Mouse (Mus musculus): ENCODE data around the gene Gne. TPM values are rescaled to one million over a fixed set of nuclear protein-coding genes. Genes with fewer than 3 reads are reported as not detected.
A peak's percentile ranks its signal among the peaks of the same experiment; 100 is the strongest.
"Not testable (repeated sequence)": the region's sequence is repeated elsewhere in the genome, so short reads cannot be mapped to it uniquely, and the experiment has no call there.

Gene Gne
- total RNA-seq, 2 experiments from 2014 or later: 32.9 to 36.3 TPM

DNA sequence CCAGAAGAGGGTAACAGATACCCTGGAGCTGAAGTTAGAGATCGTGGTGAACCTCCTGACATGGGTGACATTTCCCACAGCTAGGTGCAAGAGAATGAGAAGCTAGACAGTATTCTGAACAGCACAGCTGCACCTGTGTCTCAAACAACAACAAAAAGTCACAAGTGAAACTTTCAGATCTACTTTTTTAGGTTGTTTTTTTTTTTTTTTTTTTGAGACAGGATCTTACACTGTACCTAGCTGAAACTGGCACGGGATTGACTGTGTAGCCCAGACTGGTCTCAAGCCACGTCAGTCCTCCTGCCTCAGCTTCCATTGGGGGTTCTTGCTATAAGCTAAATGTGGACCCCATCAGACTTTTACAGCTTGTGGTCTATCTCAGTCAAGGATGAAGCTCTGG lies 10.2 kb downstream of the Gne start:
- ATAC-seq (replicated peaks; ENCODE audit: poor library complexity, severe bottlenecking): no peak

DNA sequence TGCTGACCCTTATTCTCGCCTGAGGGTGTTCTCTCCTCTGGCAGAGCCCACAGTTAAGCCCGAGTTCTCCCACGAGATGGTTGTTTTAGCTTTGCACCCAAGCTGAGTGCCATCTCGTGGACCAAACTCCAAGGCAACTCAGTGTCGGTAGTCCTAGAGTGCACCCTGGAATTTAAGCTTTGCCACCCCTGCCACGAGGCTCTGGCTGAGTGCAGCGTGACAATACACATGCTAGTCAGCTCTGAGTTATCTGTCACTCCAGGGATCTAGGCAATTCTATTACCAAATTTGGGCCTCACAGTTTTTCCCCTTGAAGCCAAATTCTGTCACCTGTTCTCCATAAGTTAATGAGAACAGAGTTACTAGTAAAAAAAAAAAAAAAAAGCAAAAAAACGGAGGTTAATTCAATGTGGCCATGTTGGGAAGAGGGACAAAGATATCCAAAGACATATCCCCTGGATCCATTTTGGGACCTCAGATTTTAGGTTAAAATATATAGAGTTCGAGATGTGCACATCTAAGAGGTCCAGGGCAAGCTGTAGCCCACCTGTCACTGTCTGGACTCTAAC lies 11.0 kb downstream of the Gne start:
- no peak; the same call in 1 of the 2 replicates for ATAC-seq (replicated peaks; ENCODE audit: poor library complexity, severe bottlenecking)

DNA sequence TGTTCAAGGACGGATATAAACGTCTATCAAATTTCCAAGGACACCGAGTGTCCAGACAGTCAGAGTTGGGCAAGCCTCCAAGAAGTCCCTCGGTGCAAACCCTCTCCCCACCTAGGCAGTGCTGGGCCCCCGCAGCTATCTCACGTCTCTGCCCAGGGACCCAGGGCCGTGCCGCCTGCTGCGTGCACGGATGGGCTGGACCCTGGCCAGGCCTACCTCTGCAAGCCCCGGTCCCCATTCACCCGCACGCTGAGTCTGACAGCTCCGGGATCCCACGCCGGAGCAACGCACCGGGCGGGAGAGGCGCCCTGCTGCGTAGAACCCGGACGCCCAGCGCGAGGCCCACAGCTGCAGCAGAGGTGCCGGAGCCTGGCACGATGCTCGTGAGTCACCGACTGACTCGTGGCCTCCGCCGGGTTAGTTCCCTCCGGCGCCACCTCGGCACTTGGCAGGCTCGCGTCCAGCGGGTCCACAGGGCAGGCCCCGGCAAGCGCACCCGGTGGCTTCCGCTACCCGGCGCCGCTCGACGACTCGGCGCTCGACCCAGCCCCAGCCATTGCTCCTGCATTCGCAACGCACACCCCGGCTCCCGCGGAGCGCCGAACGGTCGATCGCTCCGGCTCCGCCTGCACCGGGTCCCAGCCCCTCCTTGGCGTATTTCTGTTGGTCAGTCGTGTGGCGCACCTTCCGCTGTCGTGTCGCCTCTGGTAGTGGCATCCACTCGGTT lies 11.7 kb downstream of the Gne start:
- peak; percentile 91 for ATAC-seq (replicated peaks; ENCODE audit: poor library complexity, severe bottlenecking)

DNA sequence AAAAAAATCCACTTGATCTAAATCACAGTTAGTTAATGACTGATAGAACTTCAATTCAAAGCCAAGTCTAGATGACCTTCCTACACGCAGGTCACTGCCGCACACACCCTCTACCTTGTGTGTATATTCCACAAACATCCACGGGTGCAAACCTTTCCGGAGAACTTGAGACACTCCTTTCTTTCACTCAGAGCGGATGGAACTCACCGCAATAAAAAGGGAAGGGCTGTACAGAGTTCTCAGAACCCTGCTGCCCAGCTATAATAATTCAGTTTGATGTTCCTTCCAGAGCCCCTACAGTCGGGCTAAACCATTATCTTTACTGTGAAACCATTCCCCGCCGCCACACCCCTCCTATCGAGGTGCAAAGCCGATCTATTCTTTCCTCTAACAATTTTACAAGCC lies 12.2 kb downstream of the Gne start:
- peak; percentile 45 for ATAC-seq (replicated peaks; ENCODE audit: poor library complexity, severe bottlenecking)

DNA sequence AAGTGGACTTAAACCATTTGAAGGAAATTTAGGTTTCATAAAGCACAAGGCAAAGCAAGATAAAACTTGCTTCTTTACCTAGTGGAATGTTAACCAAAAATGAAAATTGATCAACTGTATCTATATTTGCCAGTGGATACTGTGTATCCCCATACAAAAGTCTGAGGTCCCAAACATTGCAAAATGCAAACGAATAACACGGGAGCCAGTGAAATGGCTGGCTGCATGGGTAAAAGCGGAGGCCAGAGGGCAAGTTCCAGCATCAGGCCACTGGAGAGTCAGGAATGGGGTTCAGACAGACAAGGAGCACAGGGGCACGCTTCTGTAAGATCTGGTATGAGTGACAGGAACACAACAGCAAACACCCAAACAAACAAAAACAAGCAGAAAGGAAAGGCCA lies 13.3 kb downstream of the Gne start:
- no peak for ATAC-seq (replicated peaks; ENCODE audit: poor library complexity, severe bottlenecking)

DNA sequence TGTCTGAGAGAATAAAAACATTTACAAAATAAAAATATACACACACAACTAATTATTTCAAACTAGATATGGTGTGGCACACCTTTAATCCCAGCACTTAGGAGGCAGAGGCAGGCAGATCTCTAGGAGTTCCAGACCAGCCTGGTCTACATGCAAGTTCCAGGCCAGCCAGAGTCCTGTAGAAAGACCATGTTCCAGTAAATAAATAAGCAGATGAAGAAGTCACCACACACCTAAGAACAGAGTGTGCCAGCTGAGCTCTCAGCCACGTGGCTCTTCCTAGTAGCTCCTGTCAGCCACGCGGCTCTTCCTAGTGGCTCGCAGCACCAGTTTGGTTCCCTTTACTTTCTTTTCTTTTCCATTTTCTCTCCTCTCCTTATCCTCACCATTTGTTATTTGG lies 14.6 kb downstream of the Gne start:
- ATAC-seq (replicated peaks; ENCODE audit: poor library complexity, severe bottlenecking): no peak

DNA sequence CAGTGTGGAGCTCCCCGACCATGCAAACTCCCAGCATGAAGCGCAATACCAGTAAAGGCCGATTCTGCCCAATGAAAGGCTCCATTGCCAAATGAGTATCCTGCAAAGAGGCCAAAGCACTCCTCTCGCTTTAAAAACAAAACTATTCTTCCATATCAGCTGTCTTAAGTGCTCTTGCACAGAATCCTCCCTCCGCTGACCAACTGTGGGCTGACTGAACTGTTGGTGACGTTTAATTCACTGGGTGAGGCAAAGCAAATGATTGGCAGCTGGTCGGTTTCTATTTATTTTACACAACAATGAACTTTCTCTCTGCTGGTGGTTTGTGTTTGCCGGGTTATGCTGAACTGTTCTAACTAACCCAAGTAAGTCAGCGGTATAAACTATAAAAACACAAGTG lies 15.2 kb downstream of the Gne start:
- no peak for ATAC-seq (replicated peaks; ENCODE audit: poor library complexity, severe bottlenecking)

DNA sequence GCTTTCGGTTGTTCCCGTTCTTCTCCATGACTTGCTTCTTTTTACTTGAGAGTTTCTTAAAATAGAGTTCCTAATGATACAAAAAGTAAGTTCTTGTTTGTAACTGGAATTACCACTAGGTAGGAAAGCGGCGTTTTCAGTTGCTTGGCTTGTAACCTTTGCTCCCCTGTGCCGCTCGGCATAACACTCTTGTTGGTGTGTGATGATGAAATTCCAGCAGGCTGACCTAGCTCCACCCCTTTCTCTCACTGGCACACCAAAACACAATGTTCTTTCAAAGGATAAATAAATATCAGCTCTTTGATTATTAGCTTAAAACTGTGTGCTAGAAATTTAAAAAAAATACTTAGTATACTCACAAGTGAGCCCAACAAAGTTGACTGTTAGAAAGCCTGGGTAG lies 17.1 kb downstream of the Gne start:
- ATAC-seq (replicated peaks; ENCODE audit: poor library complexity, severe bottlenecking): no peak

DNA sequence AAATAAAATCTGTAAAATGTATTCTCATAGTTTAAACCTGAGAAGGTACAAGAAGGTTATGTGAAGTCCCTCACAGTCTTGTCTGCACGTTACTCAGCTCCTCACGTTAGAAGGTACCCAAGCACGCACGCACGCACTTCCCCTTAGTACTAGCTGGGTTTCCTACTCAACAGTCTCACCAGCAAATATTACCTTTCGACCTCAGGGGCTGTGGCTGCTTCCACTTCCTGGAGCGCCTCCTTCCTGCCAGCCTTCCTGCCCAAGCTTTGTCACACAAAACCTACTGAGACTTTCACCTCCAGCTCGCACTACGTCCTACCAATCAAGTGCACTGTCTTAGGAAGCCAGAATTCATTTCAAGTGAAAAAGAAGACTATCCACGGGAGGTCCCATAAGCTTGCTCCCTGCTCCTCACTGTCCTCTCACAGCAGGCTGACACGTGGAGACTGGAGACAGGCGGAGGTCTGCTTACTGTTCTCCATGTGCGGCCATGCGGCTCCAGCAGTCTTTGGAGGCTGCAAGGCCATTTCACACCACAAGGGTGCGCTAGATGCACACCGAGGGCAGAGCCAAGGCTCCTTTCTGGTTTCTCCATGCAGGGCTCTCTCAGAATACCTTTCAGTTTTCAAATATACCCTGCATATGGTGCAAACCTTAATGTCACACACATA lies 18.5 kb downstream of the Gne start:
- peak; percentile 83 for ATAC-seq (replicated peaks; ENCODE audit: poor library complexity, severe bottlenecking)

DNA sequence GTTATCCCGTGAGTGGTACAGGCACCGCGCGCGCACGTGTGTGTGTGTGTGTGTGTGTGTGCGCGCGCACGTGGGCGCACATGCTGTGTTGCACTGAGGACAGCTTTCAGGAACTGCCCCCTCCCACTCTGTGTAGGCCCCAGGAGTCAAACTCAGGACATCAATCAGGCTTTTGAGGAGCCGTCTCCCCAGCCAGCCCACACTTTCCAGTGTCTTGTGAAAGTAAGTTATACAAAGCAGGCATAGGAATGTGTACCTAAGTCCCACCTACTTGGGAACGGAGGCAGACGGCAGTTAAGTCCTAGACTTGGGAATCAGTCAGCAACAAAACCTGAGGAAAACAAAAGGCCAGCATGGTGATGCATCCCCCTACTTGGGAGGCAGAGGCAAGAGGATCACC lies 21.2 kb downstream of the Gne start:
- ATAC-seq (replicated peaks; ENCODE audit: poor library complexity, severe bottlenecking): 0 out of 2 replicates have a peak, but pooled peaks have one; percentile 8

DNA sequence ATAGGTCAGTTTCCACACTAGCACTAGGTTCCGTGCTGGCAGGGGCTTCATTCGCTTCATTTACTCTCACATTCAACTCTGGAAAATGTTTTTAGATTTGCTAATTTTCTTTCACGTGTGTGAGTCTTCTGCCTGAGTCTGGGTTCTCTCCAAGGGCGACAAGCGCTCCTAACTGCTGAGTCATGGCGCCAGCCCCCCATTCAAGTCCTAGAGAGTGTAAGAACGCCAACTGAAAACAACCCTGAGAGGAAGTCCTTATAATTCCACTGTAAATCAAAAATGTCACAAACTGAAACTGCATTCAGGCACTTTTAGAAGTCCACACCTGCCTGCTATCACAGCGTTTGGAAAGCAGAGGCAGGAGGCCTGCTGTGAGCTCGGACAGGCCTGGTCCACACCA lies 21.9 kb downstream of the Gne start:
- peak; percentile 61 for ATAC-seq (replicated peaks; ENCODE audit: poor library complexity, severe bottlenecking)

DNA sequence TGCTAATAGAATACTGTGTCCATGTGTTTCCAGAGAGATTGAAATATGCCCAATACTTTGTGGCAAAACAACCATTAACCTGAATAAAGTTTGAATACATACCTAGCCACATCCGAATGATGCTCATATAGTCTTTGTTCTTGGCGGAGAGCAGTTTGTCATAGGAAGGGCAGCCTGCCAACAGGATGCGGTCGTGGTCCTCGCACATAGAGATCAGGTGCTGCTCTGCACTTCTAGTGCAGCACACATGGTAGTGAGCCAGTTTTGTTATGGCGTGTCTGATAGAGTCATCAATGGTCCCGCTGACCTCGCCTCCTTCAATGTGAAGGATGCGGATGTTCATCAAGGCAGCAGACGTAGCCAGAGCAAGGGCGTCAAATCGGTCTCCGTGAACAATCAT lies 24.3 kb downstream of the Gne start:
- no peak for ATAC-seq (replicated peaks; ENCODE audit: poor library complexity, severe bottlenecking)

DNA sequence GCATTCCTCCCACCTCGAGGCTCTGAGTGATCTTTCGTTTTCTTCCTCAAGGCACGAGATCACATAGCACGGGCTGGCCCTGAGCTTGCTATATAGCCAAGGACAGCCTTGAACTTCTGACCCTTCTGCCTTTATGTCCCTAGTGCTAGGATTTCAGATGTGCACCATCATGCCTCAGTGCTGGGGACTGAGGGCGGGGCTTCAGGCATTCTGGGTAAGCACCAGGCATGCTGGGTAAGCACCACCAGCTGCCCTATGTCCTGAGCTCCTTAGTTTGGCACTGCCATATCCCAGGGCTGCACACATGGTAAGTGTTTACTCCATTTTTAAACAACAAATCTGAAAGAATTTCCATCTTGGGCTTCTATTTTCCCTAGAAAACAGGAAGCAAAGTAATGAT lies 34.2 kb downstream of the Gne start:
- ATAC-seq (replicated peaks; ENCODE audit: poor library complexity, severe bottlenecking): no peak

DNA sequence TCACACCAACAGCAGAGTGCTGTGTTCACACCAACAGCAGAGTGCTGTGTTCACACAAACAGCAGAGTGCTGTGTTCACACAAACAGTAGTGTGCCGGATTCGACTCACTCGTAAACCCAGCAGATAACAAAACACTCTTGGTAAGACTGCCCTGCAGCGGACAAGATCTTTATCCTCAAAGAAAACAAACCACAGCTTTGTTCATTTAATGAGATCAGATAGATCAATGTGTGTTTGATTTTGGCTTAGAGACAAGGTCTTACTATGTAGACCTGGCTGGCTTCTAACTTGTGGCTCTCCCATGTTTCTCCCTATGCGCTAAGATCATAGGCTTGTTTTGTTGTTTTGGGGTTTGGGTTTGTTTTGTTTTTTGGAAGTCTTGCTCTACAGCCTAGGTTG lies 37.9 kb downstream of the Gne start:
- no peak for ATAC-seq (replicated peaks; ENCODE audit: poor library complexity, severe bottlenecking)

DNA sequence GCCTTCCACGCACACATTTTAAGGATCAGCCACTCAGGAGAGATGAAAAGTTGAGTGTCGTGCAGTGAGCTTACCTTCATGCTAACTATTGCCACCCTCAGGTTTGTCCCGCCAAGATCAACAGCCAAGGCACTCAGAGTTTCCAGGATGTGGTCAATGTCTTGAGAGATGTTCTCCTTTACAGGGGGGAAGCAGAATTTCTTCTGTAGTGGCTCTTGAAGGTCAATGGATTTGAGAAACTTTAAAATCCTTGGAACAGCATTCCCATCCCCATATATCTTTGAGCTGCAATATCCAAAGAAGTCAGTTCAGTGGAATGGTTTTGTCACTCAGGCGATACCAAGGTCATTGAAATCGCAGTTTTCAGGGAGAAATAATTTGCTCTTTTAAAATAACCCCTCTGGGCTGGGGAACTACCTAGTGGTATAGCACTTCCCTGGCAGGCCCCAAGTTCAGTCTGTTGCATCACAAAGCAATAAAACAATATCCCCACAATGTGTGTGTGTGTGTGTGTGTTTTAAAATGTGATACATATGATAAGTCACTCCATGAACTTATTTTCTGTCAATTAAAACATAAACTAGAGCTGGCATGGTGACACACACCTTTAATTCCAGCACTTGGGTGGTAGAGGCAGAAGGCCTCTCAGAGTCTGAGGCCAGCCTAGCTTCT lies 39.2 kb downstream of the Gne start:
- ATAC-seq (replicated peaks; ENCODE audit: poor library complexity, severe bottlenecking): no peak

DNA sequence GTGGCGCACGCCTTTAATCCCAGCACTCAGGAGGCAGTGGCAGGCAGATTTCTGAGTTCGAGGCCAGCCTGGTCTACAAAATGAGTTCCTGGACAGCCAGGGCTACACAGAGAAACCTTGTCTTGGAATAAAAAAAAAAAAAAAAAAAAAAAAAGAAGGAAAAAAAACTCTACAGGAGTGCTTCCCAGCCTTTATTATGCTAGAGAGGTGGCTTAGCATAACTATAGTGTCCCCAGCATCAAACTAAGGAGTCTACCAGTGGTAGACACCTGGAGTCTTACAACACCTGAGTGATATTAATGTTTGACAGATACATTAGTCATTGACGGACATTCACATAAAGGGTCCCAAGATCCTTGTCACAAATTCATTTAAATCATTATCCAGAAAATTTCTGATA lies 40.8 kb downstream of the Gne start:
- not testable (repeated sequence) for ATAC-seq (replicated peaks; ENCODE audit: poor library complexity, severe bottlenecking)

DNA sequence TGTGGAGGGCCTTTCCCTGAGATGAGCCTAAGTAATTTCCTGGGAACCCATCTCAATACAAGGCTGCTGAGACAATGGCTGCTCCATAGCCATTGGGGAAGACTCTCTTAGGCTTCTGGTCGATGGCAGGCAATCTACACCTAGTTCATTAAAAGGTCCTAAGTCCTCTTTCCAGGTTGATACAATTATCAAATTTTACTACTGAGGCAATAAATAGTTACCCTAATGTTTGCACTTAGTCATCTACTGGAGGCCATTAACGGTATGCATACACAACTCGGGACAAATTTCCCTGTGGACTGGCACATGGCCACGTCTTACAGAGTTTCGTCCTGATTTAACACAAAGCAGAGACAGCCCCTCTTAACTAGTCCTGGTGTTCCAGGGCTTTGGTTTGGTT lies 41.5 kb downstream of the Gne start:
- no peak for ATAC-seq (replicated peaks; ENCODE audit: poor library complexity, severe bottlenecking)

DNA sequence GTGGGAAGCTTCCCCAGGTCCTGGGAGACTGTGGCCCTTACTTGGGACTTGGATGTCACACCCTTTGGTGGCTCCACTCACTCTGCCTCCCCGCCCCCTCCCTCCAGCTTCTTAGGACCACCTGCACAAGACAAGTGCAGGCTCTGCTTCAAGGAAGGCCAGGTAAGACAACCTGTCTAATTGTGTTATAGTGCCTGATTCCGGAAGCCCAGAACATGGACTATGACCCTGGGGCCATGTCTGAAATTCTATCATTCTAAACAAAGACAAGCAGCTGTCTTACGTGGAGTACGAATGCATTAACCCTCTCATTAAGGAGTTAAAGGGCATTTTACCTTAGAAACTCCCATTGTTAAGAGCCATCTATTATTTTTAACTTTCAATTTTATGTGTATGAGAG lies 43.2 kb downstream of the Gne start:
- ATAC-seq (replicated peaks; ENCODE audit: poor library complexity, severe bottlenecking): no peak

DNA sequence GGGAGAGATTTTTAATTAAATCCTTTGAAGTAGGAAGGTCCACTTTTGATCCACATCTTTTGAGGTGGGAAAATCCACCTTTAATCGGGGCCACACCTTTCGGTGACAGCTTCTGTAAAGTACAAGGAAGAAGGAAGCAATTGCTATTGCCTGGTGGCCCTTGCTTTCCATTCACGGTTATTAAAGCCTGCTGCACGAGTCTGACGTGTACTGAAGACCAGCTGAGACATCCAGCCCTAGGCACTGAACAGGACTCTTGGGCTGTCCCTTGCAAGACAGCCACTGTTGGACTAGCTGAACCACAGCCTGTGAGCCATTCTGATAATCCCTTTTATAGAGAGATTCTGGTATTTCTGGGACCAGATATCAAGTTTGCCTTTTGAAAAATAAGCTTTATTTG lies 47.5 kb downstream of the Gne start:
- no peak for ATAC-seq (replicated peaks; ENCODE audit: poor library complexity, severe bottlenecking)

DNA sequence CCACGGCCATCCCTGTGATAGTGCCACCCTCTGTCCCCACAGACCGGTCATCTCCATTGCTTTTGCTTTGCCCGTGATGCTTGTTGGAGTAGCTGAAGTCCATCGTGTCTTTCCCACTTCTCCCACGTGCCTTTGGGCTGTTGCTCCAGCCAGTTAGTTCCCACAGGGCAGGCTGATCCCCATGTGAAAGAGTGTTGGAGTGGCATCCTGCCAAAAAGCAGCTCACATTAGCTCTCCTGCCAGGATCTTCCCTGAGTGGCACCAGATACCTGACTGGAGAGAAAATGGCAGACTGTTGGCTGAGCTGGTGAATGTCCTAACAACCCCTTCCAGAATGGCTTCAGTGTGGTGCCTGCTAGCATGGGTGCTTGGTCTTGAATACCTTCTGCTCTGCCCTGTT lies 52.5 kb downstream of the Gne start:
- ATAC-seq (replicated peaks; ENCODE audit: poor library complexity, severe bottlenecking): no peak

DNA sequence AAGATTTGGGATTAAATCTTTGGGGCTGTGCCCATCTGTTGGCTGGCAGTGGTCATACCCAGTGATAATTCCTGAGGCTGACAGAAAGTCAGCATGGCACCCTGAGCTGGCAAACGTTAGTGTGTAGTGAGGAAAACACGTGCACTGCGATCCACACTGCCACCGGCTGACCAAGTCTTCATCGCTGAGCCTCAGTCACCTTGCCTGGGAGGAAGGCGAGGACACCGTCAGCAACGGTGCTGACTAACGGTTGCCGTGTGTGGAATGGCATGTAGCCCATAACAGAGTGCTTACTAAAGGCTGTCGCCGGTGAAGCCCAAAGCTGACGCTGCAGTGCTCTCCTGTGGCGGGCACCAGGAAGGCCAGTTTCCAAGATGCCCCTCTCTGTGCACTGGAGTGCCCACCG lies 54.3 kb downstream of the Gne start:
- ATAC-seq (replicated peaks; ENCODE audit: poor library complexity, severe bottlenecking): no peak

Measured in granulocyte monocyte progenitor cell, adult 5-6 weeks (primary cell).